Mouse (Mus musculus): Measurements from ENCODE around the gene Bckdhb. TPM values are rescaled to one million over a fixed set of nuclear protein-coding genes. Genes with fewer than 3 reads are reported as not detected.

Bckdhb gene
- polyA plus RNA-seq, 1 experiment from 2014 or later, result 54.1 TPM

DNA sequence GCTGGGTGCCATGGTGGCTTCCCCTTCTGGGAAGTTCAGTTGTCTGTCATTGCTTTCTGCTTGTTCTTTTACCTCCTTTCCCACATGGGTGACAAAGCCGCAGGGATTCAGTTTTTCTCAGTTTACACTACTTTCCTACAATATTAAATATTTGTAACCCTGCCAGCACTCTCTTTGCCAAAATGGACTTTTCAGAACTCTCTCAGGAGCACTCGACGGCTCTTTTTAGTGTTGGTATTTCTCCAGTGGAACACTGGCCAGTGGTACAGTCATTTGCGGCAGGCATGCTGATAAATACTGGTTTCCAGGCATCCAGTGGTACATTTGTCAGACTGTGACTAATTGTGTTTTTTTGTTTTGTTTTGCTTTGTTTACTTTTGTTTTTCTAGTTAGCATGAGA, 139.2 kb downstream of the Bckdhb start:
- Histone ChIP-seq H3K9me3 (ENCODE audit: control insufficient read depth, low read length) (no peaks in the 10 kb centered on the region), H3K4me3 (ENCODE audit: low read depth, low read length) (no peak overlapping the region), H3K9ac (ENCODE audit: low read depth, low read length) (no peak overlapping the region), H3K27ac (ENCODE audit: low read depth, low read length) (no peak overlapping the region), H3K27me3 (ENCODE audit: control insufficient read depth, insufficient read depth, low read length) (no peaks in the 10 kb centered on the region), H3K4me2 (replicated peaks; ENCODE audit: low read depth, low read length) (no peak overlapping the region), H3K4me1 (replicated peaks; ENCODE audit: control insufficient read depth, insufficient read depth, low read length) (no peaks in the 10 kb centered on the region), H3K36me3 (ENCODE audit: control insufficient read depth, insufficient read depth, low read length) (no peaks in the 10 kb centered on the region)
- DNase-seq (ENCODE audit: low spot score) (no peak), ATAC-seq (ENCODE audit: low FRiP score) (no peak)
- WGBS, result 90% methylated on average over 4 of the region's 4 CpGs

DNA sequence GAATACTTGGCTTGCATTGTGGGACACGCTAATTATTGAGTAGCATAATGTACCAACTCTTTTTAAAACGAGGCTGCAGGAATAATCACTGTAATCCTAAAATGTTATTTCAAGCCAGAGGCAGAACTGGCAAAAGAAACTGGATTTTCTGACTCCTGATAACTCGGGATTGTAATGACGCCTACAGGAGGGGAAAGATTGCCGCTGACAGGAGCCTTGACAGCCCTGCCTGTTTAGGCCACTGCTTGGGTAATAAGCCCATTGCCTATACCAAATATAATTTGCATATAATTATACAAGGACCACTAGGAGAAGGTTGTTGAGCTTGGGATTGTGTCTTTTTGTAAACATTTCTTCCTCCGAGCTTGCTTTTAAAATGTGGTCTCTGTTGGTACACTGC, 145.3 kb downstream of the Bckdhb start:
- H3K4me3 ChIP-seq (ENCODE audit: low read depth, low read length), result no peak overlapping the region
- no peaks in the 10 kb centered on the region for H3K36me3 ChIP-seq (ENCODE audit: control insufficient read depth, insufficient read depth, low read length)
- no peaks in the 10 kb centered on the region for H3K9me3 ChIP-seq (ENCODE audit: control insufficient read depth, low read length)
- H3K4me2 ChIP-seq (replicated peaks; ENCODE audit: low read depth, low read length), result no peak overlapping the region
- H3K9ac ChIP-seq (ENCODE audit: low read depth, low read length), result no peak overlapping the region
- 77% methylated on average over 6 of the region's 6 CpGs for WGBS
- no peaks in the 10 kb centered on the region for H3K27me3 ChIP-seq (ENCODE audit: control insufficient read depth, insufficient read depth, low read length)
- no peaks in the 10 kb centered on the region; the same call in 1 of the 2 replicates for H3K4me1 ChIP-seq (replicated peaks; ENCODE audit: control insufficient read depth, insufficient read depth, low read length)
- no peak for ATAC-seq (ENCODE audit: low FRiP score)
- DNase-seq (ENCODE audit: low spot score), result no peak
- H3K27ac ChIP-seq (ENCODE audit: low read depth, low read length), result no peak overlapping the region

DNA sequence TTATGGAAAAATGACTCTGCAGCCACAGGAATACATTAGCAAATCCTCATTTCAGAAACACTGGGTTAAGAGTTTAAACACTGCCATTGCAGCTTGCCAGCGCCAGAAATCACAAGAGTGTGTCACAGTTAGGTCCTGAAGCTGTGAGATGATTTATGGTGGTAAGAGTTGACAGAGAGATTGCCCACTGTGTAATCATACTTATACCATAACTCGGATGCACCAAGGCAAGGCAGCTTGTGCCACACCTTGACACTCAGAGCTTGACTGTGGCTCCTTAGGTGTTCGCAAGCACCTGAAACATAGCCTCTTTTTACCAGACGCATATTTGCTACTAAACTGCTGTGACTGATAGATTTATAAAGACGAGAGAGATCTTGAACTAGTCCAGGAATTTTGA, 145.8 kb downstream of the Bckdhb start:
- H3K4me3 ChIP-seq (ENCODE audit: low read depth, low read length), result no peak overlapping the region
- H3K27ac ChIP-seq (ENCODE audit: low read depth, low read length), result no peak overlapping the region
- no peak for ATAC-seq (ENCODE audit: low FRiP score)
- DNase-seq (ENCODE audit: low spot score), result no peak
- no peaks in the 10 kb centered on the region for H3K9me3 ChIP-seq (ENCODE audit: control insufficient read depth, low read length)
- H3K4me1 ChIP-seq (replicated peaks; ENCODE audit: control insufficient read depth, insufficient read depth, low read length), result no peaks in the 10 kb centered on the region; the same call in 1 of the 2 replicates
- H3K9ac ChIP-seq (ENCODE audit: low read depth, low read length), result no peak overlapping the region
- no peak overlapping the region for H3K4me2 ChIP-seq (replicated peaks; ENCODE audit: low read depth, low read length)
- H3K27me3 ChIP-seq (ENCODE audit: control insufficient read depth, insufficient read depth, low read length), result no peaks in the 10 kb centered on the region
- 84% methylated on average over 5 of the region's 5 CpGs for WGBS
- no peaks in the 10 kb centered on the region for H3K36me3 ChIP-seq (ENCODE audit: control insufficient read depth, insufficient read depth, low read length)

DNA sequence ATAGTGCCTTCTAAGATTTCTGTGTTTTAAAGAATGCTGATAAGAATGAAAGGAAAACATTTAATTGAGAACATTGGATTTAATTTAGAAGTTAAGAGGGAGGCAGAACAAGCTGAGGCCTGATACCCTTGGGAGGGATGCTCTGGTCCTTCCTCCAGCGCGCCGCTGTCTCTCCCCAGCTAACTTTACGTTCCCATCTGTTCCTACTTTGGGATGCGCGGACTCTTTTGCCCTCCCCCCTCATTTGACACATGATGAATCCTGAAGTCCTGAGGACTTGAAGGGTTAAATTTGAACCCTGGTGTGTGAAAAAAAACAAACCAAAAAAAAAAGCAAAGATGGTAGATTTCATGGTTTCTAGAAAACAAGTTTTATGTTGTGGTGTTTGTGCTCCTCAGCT, 147.6 kb downstream of the Bckdhb start:
- Histone ChIP-seq H3K27ac (ENCODE audit: low read depth, low read length) (no peak overlapping the region), H3K9ac (ENCODE audit: low read depth, low read length) (no peak overlapping the region), H3K4me3 (ENCODE audit: low read depth, low read length) (no peak overlapping the region), H3K4me1 (replicated peaks; ENCODE audit: control insufficient read depth, insufficient read depth, low read length) (no peaks in the 10 kb centered on the region; the same call in 1 of the 2 replicates), H3K36me3 (ENCODE audit: control insufficient read depth, insufficient read depth, low read length) (no peaks in the 10 kb centered on the region), H3K9me3 (ENCODE audit: control insufficient read depth, low read length) (no peaks in the 10 kb centered on the region), H3K4me2 (replicated peaks; ENCODE audit: low read depth, low read length) (no peak overlapping the region), H3K27me3 (ENCODE audit: control insufficient read depth, insufficient read depth, low read length) (no peaks in the 10 kb centered on the region)
- WGBS, result 48% methylated on average over 6 of the region's 6 CpGs
- no peak for ATAC-seq (ENCODE audit: low FRiP score)
- no peak for DNase-seq (ENCODE audit: low spot score)

DNA sequence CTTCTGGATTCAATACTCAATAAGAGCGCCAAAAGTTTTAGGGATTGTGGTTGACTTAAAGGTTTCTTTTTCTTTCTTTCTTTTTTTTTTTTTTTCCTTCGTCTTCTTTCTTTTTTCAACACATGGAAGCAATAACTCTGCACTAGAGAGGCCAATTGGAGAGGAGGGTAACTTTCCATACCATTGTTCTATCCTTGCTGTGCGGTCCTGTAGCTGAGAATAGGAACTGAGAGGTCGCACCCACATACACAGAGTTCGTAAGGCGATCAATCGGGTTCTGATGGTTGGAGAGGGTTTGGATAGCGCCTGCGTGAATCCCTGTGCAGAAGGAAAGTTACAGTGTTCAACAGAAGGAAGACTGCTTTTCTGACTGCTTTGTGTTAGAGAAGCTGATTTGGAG, 148.3 kb downstream of the Bckdhb start:
- H3K4me1 ChIP-seq (replicated peaks; ENCODE audit: control insufficient read depth, insufficient read depth, low read length), result no peaks in the 10 kb centered on the region; the same call in 1 of the 2 replicates
- H3K4me3 ChIP-seq (ENCODE audit: low read depth, low read length), result no peak overlapping the region
- no peak overlapping the region for H3K9ac ChIP-seq (ENCODE audit: low read depth, low read length)
- no peak overlapping the region for H3K27ac ChIP-seq (ENCODE audit: low read depth, low read length)
- 68% methylated on average over 9 of the region's 9 CpGs for WGBS
- no peaks in the 10 kb centered on the region for H3K9me3 ChIP-seq (ENCODE audit: control insufficient read depth, low read length)
- no peaks in the 10 kb centered on the region for H3K36me3 ChIP-seq (ENCODE audit: control insufficient read depth, insufficient read depth, low read length)
- ATAC-seq (ENCODE audit: low FRiP score), result no peak
- DNase-seq (ENCODE audit: low spot score), result no peak
- no peaks in the 10 kb centered on the region for H3K27me3 ChIP-seq (ENCODE audit: control insufficient read depth, insufficient read depth, low read length)
- H3K4me2 ChIP-seq (replicated peaks; ENCODE audit: low read depth, low read length), result no peak overlapping the region

DNA sequence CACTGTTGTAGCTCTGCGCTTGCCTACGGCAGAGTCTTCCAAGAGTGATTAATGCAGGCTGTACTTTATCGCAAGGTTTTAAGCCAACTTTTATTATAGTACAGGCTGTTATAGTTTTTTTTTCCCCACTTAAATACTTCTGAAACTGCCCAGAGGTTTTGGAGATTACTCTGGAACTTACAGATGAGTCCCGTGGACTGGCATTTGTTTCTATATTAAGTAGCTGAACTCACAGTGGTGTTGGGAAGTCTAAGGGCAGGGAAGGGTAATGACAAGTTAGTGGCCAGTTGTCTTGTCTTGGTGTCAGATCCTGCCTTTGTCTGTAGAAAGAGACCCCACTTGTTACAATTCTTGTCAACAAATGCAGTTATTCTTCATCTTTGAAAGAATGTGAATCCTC, 158.6 kb downstream of the Bckdhb start:
- no peak overlapping the region for H3K4me2 ChIP-seq (replicated peaks; ENCODE audit: low read depth, low read length)
- no peaks in the 10 kb centered on the region for H3K9me3 ChIP-seq (ENCODE audit: control insufficient read depth, low read length)
- H3K9ac ChIP-seq (ENCODE audit: low read depth, low read length), result no peak overlapping the region
- H3K27me3 ChIP-seq (ENCODE audit: control insufficient read depth, insufficient read depth, low read length), result no peaks in the 10 kb centered on the region
- DNase-seq (ENCODE audit: low spot score) (no peak), ATAC-seq (ENCODE audit: low FRiP score) (no peak)
- WGBS, result 92% methylated on average over 4 of the region's 4 CpGs
- no peak overlapping the region for H3K4me3 ChIP-seq (ENCODE audit: low read depth, low read length)
- no peak overlapping the region for H3K27ac ChIP-seq (ENCODE audit: low read depth, low read length)
- no peaks in the 10 kb centered on the region for H3K4me1 ChIP-seq (replicated peaks; ENCODE audit: control insufficient read depth, insufficient read depth, low read length)
- no peaks in the 10 kb centered on the region for H3K36me3 ChIP-seq (ENCODE audit: control insufficient read depth, insufficient read depth, low read length)

DNA sequence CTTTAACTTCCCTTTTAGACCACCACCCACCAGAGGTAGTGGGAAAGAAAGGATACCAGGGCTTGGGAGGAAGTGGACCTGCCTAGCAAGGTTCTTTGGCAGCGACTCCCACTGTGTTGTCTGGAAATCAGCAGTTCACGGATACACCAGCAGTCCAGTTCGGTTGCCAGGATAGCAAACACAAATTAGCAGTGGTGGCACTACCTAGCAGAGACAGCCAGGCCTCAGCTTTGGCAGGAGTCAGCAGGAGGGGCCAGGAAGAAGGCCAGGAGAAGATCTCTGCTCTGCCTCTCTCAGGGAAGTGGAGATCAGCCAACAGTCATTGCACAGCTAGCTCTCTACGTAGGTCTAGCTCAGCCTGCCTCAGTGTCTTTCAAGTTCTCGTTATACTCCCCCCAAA, 159.7 kb downstream of the Bckdhb start:
- H3K4me1 ChIP-seq (replicated peaks; ENCODE audit: control insufficient read depth, insufficient read depth, low read length), result no peaks in the 10 kb centered on the region
- WGBS, result 92% methylated on average over 5 of the region's 5 CpGs
- no peak overlapping the region for H3K9ac ChIP-seq (ENCODE audit: low read depth, low read length)
- no peak overlapping the region for H3K4me3 ChIP-seq (ENCODE audit: low read depth, low read length)
- H3K27me3 ChIP-seq (ENCODE audit: control insufficient read depth, insufficient read depth, low read length), result no peaks in the 10 kb centered on the region
- no peaks in the 10 kb centered on the region for H3K9me3 ChIP-seq (ENCODE audit: control insufficient read depth, low read length)
- DNase-seq (ENCODE audit: low spot score) (no peak), ATAC-seq (ENCODE audit: low FRiP score) (no peak)
- H3K27ac ChIP-seq (ENCODE audit: low read depth, low read length), result no peak overlapping the region
- no peak overlapping the region for H3K4me2 ChIP-seq (replicated peaks; ENCODE audit: low read depth, low read length)
- no peaks in the 10 kb centered on the region for H3K36me3 ChIP-seq (ENCODE audit: control insufficient read depth, insufficient read depth, low read length)

DNA sequence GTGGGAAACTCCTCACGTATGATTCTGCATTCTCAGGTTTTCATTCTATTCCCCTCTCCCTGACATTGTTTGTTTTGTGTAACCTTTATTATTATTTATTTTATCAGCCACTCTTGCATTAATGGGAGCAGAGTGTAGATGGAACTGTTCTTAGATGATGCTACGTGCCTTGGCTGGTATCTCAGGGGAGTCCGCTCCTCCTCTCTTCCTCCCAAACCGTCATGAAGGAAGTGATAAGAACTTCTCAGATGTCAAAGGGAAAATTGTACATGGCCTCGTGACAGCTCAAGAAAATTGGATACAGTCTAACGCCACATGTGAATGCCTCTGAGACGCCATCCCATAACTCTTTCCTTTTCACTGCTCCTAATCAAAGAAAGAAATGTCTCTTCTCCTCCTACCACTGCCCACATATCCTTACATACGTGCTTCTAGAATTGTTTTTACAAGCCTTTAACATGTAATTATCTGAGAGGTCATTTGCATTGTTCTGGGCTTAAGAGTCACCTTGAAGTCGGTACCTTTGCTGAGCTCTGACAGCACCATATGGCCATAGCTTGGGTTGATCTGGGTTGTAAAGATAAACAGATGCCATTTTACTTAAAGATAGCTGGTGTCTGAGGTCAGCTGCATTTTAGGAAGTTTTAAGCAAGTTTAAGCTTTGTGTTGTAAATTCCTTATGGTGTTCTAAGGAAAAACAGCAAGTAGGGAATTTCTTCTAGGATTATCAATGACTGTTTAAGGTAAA, 165.5 kb downstream of the Bckdhb start:
- Histone ChIP-seq H3K36me3 (ENCODE audit: control insufficient read depth, insufficient read depth, low read length) (no peaks in the 10 kb centered on the region), H3K4me2 (replicated peaks; ENCODE audit: low read depth, low read length) (no peak overlapping the region), H3K27ac (ENCODE audit: low read depth, low read length) (no peak overlapping the region), H3K4me1 (replicated peaks; ENCODE audit: control insufficient read depth, insufficient read depth, low read length) (no peaks in the 10 kb centered on the region), H3K27me3 (ENCODE audit: control insufficient read depth, insufficient read depth, low read length) (no peaks in the 10 kb centered on the region), H3K9ac (ENCODE audit: low read depth, low read length) (no peak overlapping the region), H3K9me3 (ENCODE audit: control insufficient read depth, low read length) (no peaks in the 10 kb centered on the region), H3K4me3 (ENCODE audit: low read depth, low read length) (no peak overlapping the region)
- no peak for DNase-seq (ENCODE audit: low spot score)
- 79% methylated on average over 9 of the region's 9 CpGs for WGBS
- no peak for ATAC-seq (ENCODE audit: low FRiP score)

DNA sequence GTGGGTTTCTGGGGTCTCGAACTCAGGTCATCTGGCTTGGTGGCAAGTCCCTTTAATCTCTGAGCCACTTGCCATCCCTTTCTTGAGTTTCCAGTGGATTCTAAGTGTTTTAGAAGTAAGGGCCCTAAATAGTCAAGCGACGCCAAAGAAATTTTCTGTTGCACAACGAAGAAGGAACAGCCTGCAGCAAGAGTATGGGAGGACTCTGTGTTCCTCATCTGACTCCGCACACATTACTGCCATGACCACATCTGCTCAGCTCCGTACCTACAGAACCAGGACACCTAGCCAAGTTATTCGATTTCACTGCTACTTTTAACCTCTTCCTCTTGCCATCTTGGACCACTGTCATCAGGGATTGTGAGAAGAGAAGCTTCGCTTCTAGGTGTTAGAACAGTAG, 168.0 kb downstream of the Bckdhb start:
- Histone ChIP-seq H3K4me1 (replicated peaks; ENCODE audit: control insufficient read depth, insufficient read depth, low read length) (no peaks in the 10 kb centered on the region), H3K27ac (ENCODE audit: low read depth, low read length) (no peak overlapping the region), H3K9ac (ENCODE audit: low read depth, low read length) (no peak overlapping the region), H3K4me2 (replicated peaks; ENCODE audit: low read depth, low read length) (no peak overlapping the region), H3K4me3 (ENCODE audit: low read depth, low read length) (no peak overlapping the region), H3K36me3 (ENCODE audit: control insufficient read depth, insufficient read depth, low read length) (no peaks in the 10 kb centered on the region), H3K27me3 (ENCODE audit: control insufficient read depth, insufficient read depth, low read length) (no peaks in the 10 kb centered on the region), H3K9me3 (ENCODE audit: control insufficient read depth, low read length) (no peaks in the 10 kb centered on the region)
- 94% methylated on average over 8 of the region's 8 CpGs for WGBS
- DNase-seq (ENCODE audit: low spot score) (no peak), ATAC-seq (ENCODE audit: low FRiP score) (no peak)
